Mouse (Mus musculus) forelimb bud, embryonic 11.5 days (tissue): Measurements from ENCODE around the gene Hist1h2ak.
"Not testable (repeated sequence)": the region's sequence is repeated elsewhere in the genome, so short reads cannot be mapped to it uniquely, and the experiment has no call there.

Experiments
- DNase-seq: peaks from one replicate; pipeline ENCODE4 v3.0.0-alpha.2; 2012; ENCODE audit warnings: low read depth, low spot score

The Hist1h2ak gene

DNA sequence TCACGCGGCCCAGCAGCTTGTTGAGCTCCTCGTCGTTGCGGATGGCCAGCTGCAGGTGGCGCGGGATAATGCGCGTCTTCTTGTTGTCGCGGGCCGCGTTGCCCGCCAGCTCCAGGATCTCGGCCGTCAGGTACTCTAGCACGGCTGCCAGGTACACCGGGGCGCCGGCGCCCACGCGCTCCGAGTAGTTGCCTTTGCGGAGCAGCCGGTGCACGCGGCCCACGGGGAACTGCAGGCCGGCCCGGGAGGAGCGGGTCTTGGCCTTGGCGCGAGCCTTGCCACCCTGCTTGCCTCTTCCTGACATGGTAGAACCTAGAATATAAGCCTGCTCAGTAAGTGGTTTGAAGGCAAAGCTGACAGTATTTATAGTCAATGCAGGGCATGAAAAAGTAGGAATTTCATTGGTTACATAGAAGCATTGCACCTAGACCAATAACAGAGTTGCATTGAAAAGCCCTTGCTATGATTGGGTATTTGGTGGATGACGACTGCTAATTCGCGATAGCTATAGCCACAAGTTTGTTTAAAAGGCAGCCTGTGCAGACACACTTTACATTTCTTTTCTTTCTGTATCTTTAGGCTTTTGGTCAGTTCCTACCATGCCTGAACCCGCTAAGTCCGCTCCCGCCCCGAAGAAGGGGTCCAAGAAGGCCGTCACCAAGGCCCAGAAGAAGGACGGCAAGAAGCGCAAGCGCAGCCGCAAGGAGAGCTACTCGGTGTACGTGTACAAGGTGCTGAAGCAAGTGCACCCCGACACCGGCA lies at the start of gene Hist1h2ak, which contains the start of gene Hist1h2bn:
Gene Hist1h2ak, minus strand, starts transcription at position 304 of the 762 bp plus-strand sequence.
Gene Hist1h2bn, plus strand, starts transcription at position 600 of the 762 bp plus-strand sequence.
- DNase-seq = peak; percentile 96

DNA sequence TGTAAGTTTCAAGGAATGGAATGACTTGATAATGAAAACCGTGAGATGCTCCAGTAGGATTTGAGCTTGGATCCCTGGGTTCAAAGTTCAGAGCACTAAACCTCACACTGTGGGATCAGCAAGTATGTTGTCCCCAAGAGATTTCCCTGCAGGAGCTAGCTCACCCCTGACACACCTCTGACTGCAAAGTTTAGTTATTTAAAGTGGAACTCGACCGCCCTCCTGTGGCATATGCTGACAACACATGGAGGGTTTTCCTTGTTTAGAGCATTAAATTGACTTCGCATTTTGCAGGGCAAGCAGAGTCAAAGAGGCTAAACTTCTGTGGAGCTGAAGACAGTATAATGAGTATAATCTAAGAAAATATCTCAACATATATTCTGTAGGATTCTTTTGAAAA lies 49.4 kb upstream of the Hist1h2ak start:
- not testable (repeated sequence) for DNase-seq

GRCm38 (mm10) chr13:21797163-21797562 lies 43.5 kb upstream of the Hist1h2ak start:
- not testable (repeated sequence) for DNase-seq

- DNase-seq = no peak
Measured at GRCm38 (mm10) chr13:21795584-21795983, 42.0 kb upstream of the Hist1h2ak start.

- DNase-seq = no peak
Measured at GRCm38 (mm10) chr13:21790601-21791283, 37.1 kb upstream of the Hist1h2ak start.

GRCm38 (mm10) chr13:21789925-21790324 lies 36.3 kb upstream of the Hist1h2ak start:
- DNase-seq = no peak

DNA sequence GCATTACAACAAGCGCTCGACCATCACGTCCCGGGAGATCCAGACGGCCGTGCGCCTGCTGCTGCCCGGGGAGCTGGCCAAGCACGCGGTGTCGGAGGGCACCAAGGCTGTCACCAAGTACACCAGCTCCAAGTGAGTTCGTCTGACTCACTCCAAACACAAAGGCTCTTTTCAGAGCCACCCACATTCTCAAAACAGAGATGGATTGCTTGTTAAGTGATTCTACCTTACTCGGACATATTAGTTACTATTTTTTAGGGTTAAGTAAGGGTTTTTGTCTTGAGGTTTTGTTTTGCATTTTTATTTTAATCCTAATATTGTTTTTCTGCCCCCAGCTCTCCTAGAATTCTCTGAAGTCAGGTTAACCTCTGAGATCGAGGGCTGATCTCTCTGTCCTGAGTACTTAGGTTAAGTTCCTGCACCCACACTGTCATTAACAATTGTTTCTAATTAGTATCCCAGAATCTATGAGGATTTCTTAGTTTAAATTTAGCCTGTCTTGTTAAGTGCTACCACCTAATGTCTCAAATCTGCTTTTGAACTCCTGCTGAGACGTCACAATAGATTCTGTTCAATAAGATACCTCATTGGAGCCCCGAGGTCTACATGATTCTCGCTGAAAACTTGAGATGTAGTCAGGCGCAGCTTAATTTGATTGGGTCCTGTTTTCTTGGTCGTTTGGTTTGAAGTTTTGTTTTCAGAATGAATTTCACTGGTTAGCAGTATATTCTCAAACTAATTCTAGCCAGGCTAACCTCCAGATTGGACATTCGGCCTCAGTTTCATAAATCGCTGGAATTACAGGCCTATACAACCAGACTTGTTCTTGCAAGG lies 34.4 kb upstream of the Hist1h2ak start:
- DNase-seq = no peak

DNA sequence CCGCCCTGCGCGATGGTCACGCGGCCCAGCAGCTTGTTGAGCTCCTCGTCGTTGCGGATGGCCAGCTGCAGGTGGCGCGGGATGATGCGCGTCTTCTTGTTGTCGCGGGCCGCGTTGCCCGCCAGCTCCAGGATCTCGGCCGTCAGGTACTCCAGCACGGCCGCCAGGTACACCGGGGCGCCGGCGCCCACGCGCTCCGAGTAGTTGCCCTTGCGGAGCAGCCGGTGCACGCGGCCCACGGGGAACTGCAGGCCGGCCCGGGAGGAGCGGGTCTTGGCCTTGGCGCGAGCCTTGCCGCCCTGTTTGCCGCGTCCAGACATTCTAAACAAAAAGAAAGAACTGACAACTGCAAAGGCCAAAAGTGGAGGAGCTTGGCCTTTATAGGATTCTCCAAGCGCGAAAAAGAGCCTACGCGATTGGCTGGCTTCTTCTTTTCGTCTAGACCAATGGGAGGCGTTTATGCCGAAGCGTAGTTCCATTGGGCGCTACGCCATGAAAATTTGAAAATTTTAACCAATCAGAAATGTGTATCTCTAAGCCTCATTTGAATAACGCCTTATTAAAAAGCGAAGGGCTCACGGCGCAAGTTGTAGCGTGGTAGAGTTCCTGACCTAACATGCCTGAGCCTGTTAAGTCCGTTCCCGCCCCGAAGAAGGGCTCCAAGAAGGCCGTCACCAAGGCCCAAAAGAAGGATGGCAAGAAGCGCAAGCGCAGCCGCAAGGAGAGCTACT lies 33.4 kb upstream of the Hist1h2ak start, which contains the start of the genes Hist1h2an and Hist1h2bp:
Gene Hist1h2an, minus strand, starts transcription at position 320 of the 731 bp plus-strand sequence.
Gene Hist1h2bp, plus strand, starts transcription at position 563 of the 731 bp plus-strand sequence.
- peak; percentile 98 for DNase-seq

DNA sequence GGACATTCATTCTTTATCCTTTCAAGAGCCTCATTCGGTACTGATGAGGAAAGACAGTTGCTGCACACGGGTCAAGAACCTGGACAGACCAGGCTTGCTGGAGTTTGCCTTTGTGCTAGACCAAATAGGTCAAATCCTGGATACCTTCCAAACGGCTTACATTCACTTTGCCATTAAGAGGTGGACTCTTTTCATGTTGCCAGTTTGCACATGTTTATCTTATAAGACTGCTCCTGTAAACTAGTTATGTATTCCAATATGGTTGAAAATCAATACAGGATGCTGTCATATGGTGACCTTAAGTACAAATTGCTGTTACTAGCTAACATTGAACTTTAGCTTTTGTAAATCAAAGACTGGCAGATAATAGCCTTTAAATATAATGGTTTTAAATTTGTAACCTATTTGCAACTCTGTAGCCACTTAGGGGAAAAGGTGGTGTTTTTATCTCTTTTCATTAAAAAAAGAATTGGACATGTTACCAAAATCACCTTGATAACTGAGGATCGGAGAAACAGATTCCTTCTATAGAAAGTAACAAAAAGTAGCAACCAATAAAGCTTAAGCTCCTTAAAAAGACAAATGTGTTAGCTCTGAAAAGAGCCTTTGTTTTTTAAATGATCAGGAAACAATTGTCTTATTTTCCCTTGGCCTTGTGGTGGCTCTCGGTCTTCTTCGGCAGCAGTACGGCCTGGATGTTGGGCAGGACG lies 32.7 kb upstream of the Hist1h2ak start:
- peak; percentile 61 for DNase-seq

DNA sequence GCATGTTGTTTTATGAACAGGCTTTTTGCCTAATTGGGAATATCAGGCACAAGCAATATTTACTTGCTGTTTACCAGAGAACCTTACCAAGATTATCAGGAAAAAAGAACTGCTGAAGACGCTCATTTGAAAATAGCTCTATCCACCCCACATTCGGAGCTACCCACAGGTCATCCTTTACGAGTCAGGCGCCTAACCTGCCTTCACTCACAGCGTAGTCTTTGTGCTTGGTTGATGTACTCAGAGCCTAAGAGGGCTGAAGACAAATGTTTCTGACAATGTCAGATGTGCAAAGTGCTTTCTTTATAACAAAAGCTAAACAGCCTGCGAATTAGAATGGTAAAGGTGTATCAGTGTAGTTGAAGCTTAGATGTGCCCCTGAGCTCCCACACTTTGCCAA lies 30.7 kb upstream of the Hist1h2ak start:
- no peak for DNase-seq

DNA sequence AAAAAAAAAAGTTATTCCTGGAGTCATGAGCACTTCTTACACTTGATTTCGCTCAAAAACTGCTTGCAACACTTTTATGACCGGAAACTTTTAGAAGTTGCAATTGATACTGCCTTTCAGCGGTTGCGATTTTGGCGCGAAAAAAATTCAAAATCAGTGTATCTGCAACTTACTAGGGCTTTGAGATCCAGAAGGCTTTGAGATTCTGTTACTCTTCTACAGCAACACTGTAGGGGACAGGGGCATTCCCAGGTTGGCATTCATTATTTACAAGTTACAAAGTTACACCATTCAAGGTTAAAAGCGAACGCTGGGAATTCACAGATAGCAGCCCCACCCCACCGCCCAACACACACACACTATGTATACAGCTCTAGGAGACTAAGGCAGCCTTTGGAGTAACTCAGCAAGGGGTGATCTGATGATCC lies 30.1 kb upstream of the Hist1h2ak start:
- no peak for DNase-seq

DNA sequence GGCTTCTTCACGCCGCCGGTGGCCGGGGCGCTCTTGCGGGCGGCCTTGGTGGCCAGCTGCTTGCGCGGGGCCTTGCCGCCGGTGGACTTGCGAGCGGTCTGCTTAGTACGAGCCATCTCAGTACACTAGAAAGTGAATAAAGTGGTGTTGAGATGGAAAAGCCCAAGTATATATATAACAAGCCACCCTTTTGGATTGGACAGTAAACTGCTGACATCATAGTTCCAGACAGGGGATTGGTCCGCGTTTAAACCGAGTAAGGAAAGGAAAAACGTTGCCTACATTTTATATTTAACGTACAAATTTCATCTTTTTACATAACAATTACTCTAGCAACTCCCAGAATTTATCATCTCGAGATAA lies 29.6 kb upstream of the Hist1h2ak start, which contains the start of gene Hist1h3i:
Gene Hist1h3i, minus strand, starts transcription at position 116 of the 363 bp plus-strand sequence.
- peak; percentile 93 for DNase-seq

GRCm38 (mm10) chr13:21782361-21783254 lies 29.0 kb upstream of the Hist1h2ak start:
- DNase-seq = peak; percentile 67

DNA sequence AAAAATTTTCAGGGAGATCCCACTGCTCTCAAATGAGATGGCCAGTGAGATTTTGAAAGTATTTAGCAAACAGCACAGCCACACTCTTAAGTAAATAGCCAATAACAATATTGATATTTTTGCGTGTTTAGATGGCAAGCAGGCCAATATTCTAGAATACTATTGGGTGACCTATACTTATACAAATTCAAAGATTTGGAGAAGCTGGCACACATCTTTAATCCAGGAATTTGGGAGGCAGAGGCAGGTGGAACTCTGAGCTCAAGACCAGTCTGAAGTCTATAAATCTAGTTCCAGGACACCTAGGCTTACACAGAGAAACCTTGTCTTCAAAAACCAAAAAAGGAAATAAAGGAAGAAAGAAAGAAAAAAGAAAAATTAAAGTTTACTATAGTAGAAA lies 28.0 kb upstream of the Hist1h2ak start:
- no peak for DNase-seq

GRCm38 (mm10) chr13:21781021-21781555 lies 27.5 kb upstream of the Hist1h2ak start:
- DNase-seq = no peak

GRCm38 (mm10) chr13:21779767-21780731 lies 26.4 kb upstream of the Hist1h2ak start, which contains the start of gene Hist1h1b:
Gene Hist1h1b, minus strand, starts transcription at chr13:21780625.
- DNase-seq = peak; percentile 86
